Mouse (Mus musculus) MEL (cell line): ENCODE results near the gene Drc3.

Source experiments
- CTCF ChIP-seq, 3 experiments: IDR thresholded peaks in 2 of 3; conservative IDR thresholded peaks in 1 of 3; 2 replicates each; pipeline ENCODE4 v1.5.1; 2011 to 2012; ENCODE audit warnings: low read length in 3 of 3, low read depth in 2 of 3, mild to moderate bottlenecking in 2 of 3, improper control_type of control experiment in 1 of 3, inconsistent platforms in 1 of 3, mixed read lengths in 1 of 3, moderate library complexity in 1 of 3; ENCODE audit not compliant: control insufficient read depth in 1 of 3, insufficient read depth in 1 of 3, poor library complexity in 1 of 3, severe bottlenecking in 1 of 3
- EP300 ChIP-seq, 2 experiments: IDR thresholded peaks; 2 replicates each; pipeline ENCODE4 v1.6.1; 2011; ENCODE audit warnings: improper control_type of control experiment in 2 of 2, low read length in 2 of 2, low read depth in 1 of 2, mild to moderate bottlenecking in 1 of 2
- KAT2A ChIP-seq: conservative IDR thresholded peaks from 2 replicates; pipeline ENCODE4 v1.6.1; 2012; ENCODE audit warnings: low read depth, low read length, improper control_type of control experiment, inconsistent platforms
- MYC ChIP-seq: IDR thresholded peaks from 2 replicates; pipeline ENCODE4 v1.6.1; 2011; ENCODE audit warnings: low read depth, mild to moderate bottlenecking, low read length, improper control_type of control experiment, moderate library complexity
- POLR2A ChIP-seq, 2 experiments: IDR thresholded peaks; 2 replicates each; pipeline ENCODE4 v1.6.1; 2011 to 2012; ENCODE audit warnings: low read length in 2 of 2, mild to moderate bottlenecking in 2 of 2, control low read depth in 1 of 2, improper control_type of control experiment in 1 of 2, low read depth in 1 of 2, moderate library complexity in 1 of 2; ENCODE audit not compliant: control insufficient read depth in 1 of 2, insufficient read depth in 1 of 2, poor library complexity in 1 of 2

DNA sequence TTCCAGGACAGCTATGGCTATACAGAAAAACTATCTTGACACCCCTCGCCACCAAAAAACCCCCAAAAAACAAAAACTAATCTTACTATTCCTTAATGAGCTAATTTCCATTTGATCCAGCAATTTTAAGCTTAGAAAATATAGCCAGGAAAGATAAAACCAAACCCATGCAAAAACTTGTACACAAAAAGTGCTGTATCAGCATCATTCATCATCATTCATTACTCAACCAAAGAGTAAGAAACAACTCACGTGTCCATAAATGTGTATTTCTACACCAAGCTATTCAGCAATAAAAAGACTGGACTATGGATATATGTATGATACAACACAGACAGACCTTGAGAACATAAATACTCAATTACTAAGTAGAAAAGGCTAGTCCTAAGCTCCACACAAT lies 59.8 kb downstream of the Drc3 start:
- TF ChIP-seq MYC (no peak), POLR2A (IDR thresholded peaks at IDR 0.05; ENCODE audit: control insufficient read depth in 1 of 2, insufficient read depth in 1 of 2, low read depth in 1 of 2, low read length in 2 of 2, poor library complexity in 1 of 2) (no peak), CTCF (IDR thresholded peaks at IDR 0.05 in 2 of 3, conservative IDR thresholded peaks at IDR 0.05 in 1 of 3; ENCODE audit: control insufficient read depth in 1 of 3, insufficient read depth in 1 of 3, low read depth in 2 of 3, low read length in 3 of 3, poor library complexity in 1 of 3, severe bottlenecking in 1 of 3) (no peak), KAT2A (no peak), EP300 (IDR thresholded peaks at IDR 0.05; ENCODE audit: low read depth in 1 of 2, low read length in 2 of 2) (no peak)
